Mouse (Mus musculus): ENCODE results near the gene Mamld1.
A peak's percentile ranks its signal among the peaks of the same experiment; 100 is the strongest.

The Mamld1 gene

GRCm38 (mm10) chrX:71125013-71125412 lies 75.0 kb downstream of the Mamld1 start:
- ATAC-seq (ENCODE audit: insufficient number of reproducible peaks, low FRiP score, low TSS enrichment) = peak; percentile 43; the same call in 1 of the 2 replicates

GRCm38 (mm10) chrX:71131464-71131863 lies 81.4 kb downstream of the Mamld1 start:
- no peak for ATAC-seq (ENCODE audit: insufficient number of reproducible peaks, low FRiP score, low TSS enrichment)

DNA sequence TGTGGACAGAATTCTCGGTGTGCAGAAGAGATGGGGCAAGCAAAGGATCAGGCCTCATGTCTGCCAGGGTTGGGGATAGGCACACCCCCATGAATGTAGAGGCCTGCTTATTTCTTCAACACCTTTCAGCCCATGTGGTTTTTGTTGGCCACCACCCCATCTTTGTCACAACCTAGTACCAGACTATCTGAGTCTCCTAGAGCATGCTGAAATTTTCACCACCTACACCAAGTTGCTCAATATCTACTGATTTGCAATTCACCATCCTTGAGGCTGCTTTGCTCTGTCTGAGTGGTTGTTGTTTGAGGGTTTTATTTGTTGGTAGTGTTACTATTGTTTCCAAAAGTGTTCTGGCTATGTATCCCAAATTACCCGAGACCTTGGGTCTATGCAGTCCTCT lies 91.3 kb downstream of the Mamld1 start:
- no peak for ATAC-seq (ENCODE audit: insufficient number of reproducible peaks, low FRiP score, low TSS enrichment)

- ATAC-seq (ENCODE audit: insufficient number of reproducible peaks, low FRiP score, low TSS enrichment) = no peak
Measured at GRCm38 (mm10) chrX:71149441-71150050, 99.5 kb downstream of the Mamld1 start.

DNA sequence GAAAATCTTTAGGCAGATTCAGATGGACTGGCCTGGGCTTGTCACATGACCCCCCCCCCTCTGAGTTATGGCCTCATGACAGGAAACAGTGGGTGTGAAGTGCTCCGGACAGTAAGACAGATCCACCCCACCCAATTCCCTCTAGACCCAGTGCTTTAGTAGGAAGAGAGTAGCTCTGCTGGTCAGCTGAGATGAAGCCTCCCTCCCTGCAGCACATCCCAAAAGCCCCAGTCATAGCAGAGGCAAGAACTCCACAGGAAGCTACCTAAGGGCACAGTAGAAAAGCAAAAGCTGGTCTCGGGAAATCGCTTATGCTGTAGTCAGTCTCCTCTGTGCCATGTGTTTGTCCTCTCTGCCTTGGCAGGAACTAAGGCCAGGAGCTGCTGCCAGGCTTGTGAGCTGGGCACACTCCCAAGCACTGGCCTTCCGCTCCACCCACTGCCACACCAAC lies 100.5 kb downstream of the Mamld1 start:
- peak; percentile 90 for ATAC-seq (ENCODE audit: insufficient number of reproducible peaks, low FRiP score, low TSS enrichment)

- ATAC-seq (ENCODE audit: insufficient number of reproducible peaks, low FRiP score, low TSS enrichment) = no peak
Measured at GRCm38 (mm10) chrX:71181526-71181925, 131.5 kb downstream of the Mamld1 start.

GRCm38 (mm10) chrX:71183671-71184070 lies 133.6 kb downstream of the Mamld1 start:
- no peak for ATAC-seq (ENCODE audit: insufficient number of reproducible peaks, low FRiP score, low TSS enrichment)

DNA sequence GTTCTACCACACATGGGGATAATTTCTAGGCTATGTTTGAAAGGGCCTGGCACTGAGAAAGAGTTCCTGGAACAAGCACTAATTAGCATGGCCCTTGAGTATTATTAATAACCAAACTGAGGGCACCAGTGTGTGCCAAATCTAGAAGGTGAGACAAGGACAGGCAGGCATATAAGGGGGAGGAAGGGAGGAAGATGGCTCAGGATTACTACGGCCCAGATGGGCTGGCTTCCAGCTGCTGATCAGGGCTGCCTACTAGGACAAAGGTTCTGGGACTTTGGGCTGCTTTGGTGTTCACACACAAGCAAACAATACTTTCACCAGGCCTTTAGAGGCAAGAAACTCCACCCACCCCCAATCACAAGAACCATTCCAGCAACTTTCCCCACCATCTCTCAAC lies 136.3 kb downstream of the Mamld1 start:
- ATAC-seq (ENCODE audit: insufficient number of reproducible peaks, low FRiP score, low TSS enrichment) = no peak

GRCm38 (mm10) chrX:71204776-71205175 lies 154.7 kb downstream of the Mamld1 start:
- ATAC-seq (ENCODE audit: insufficient number of reproducible peaks, low FRiP score, low TSS enrichment) = no peak

Measured in cerebellum, adult (tissue).